Mouse (Mus musculus) left cerebral cortex, postnatal 4 days (tissue): Measurements from ENCODE around the gene Tmem69. TPM values are rescaled to one million over a fixed set of nuclear protein-coding genes. Genes with fewer than 3 reads are reported as not detected.
A peak's percentile ranks its signal among the peaks of the same experiment; 100 is the strongest.

Experiments used
- DNase-seq: peaks from one replicate; pipeline ENCODE4 v3.0.0-alpha.2; 2022
- intact Hi-C: fragments of 180-260 bp; cut with DNase I; formaldehyde crosslinking; loops from one replicate; pipeline ENCODE4 v1.15.1; 2025
- total RNA-seq, 2 experiments: library from RNA; stranded (reverse); gene quantifications; 2 replicates each; pipeline ENCODE4 v1.2.3; 2021

The Tmem69 gene
- 10 to 100 TPM in 1 of 2 experiments, 1 to 10 TPM in 1; 9.9 to 12.4 TPM for total RNA-seq

GRCm38 (mm10) chr4:116555413-116556300, at the start of gene Tmem69:
Tmem69 (minus strand) TSS chr4:116555936.
- DNase-seq: peak; percentile 75
- intact Hi-C loops: loop anchor here (10.0 kb wide), 1 partner anchor 221 kb away; no protein-coding TSS in a partner anchor

DNA sequence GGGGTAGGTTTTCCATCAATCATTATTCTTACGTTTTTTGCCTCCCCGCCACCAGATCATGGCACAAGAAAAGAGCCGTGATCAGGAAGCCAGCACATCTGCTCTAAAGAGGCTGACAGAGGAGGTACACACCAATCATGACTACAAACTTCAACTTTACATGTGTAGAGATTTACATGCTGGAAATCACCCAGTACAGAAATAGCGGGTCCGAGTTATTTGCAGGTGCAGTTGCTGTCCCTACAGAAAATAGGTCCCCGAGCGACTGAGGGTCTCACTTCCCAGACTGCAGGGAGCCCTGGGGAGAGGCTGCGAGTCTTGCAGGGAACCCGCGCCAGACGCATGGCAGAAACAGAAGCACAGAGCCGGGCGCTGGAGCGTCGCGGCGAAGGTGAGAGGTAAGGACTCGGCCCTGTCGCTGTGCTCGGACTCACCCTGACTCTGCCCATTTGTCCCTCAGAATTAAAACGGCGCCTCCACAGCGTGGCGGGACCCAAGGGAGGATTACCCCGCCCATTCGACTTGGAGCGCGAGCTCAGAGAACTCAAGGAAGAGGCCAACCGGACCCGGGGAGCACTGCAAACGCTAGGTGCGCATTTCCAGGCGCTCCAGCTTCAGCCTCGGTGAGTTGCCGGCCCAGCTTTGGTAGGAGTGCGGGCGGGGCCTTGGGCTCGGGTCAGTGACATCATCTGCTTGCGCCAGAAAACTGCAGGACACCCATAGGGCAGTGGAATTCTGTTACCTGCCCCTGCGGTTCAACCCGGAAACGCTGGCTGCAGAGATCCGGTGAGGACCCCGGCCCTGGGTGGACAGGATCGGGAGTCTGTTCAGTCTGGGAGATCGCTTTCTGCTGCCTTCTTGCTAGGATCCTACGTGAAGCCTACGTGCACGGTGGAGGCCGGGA, 41.5 kb upstream of the Tmem69 start:
- peak; percentile 88 for DNase-seq
- intact Hi-C loops: no loop called here

GRCm38 (mm10) chr4:116596379-116596778, 40.6 kb upstream of the Tmem69 start, which contains the start of gene Ccdc17:
Ccdc17 (plus strand) TSS chr4:116596654.
- intact Hi-C loops: no loop called here
- no peak for DNase-seq

- intact Hi-C loops: no loop called here
- DNase-seq: no peak
Observed at GRCm38 (mm10) chr4:116595793-116596192, 40.1 kb upstream of the Tmem69 start.

DNA sequence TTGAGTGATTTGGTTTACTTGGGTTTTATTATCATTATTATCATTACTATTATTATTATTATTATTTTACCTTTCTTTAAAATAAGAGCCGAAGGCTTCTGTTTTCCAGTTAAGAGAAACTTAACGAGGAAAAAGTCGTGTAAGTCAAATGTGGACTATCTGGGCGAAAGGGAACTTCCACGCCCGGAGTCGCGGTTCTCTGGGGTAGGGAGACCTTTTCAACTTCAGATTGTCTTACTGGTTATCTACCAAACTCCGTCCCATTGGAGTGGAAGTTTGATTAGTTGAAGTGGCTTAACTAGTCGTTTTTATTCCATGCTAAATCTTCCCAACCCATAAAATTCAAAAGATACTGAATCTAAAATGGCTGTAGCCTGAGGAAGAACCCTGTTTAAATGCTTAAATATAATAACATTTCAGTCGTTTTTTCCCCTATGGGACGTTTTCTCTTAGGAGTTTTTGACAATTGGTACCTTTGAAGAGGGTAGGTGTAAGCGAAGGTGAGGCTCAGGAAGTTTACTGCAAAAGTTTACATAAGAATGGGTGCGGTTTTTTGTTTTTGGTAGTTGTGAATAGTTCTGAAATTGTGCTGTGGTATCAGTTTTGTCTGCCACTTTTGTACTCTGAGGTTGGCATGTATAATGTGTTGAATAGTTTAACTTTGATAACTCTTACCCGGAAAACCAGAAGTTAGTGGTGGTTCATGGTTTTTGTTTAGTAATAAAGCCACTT, 2.6 kb upstream of the Tmem69 start:
- intact Hi-C loops: loop anchor here (10.0 kb wide), 1 partner anchor 224 kb away; no protein-coding TSS in a partner anchor
- no peak for DNase-seq

DNA sequence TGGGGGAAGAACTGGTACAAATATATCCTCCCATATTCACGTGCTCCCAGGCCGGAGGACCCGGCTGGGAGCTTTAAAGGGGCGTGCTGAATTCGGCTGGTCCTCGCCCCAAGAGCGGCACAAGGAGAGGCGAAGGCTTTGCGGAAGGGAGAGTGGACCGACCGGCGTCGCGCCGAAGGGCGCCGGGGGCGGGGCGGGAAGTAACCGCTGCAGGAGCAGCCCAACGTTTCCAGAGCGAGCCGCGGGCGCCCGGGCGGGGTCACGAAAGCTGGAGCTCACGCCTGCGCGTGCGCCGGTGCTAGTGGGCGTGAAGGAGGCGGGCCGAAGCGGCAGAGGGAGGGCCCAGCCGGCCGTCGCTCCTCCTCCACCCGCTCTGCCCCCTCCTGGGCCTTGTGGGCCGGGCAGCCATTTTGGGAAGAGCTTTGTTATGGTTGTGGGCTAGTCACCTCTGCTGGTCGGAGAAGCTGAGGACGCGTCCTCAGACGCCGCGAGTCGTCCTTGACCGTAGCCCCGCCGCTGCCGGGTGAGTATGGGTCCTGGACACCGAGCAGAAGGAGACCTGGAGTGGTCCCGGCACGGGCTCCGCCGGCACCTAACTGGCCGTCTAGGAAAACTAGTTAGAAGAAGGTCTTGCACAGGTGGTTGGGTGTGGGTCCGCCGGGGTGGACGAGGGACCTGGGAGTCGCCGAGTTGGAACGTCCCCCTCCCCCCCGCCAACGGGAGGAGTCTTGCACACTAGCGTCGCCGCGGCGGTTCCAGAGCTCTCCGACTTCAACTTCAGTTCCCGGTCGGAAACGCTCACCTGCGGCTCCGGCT, 1.8 kb upstream of the Tmem69 start, which contains the start of gene Gpbp1l1:
TSS of gene Gpbp1l1 (plus strand) at position 353 of the 816 bp plus-strand sequence.
- intact Hi-C loops: loop anchor here (10.0 kb wide), 1 partner anchor 223 kb away; no protein-coding TSS in a partner anchor
- peak; percentile 98 for DNase-seq

DNA sequence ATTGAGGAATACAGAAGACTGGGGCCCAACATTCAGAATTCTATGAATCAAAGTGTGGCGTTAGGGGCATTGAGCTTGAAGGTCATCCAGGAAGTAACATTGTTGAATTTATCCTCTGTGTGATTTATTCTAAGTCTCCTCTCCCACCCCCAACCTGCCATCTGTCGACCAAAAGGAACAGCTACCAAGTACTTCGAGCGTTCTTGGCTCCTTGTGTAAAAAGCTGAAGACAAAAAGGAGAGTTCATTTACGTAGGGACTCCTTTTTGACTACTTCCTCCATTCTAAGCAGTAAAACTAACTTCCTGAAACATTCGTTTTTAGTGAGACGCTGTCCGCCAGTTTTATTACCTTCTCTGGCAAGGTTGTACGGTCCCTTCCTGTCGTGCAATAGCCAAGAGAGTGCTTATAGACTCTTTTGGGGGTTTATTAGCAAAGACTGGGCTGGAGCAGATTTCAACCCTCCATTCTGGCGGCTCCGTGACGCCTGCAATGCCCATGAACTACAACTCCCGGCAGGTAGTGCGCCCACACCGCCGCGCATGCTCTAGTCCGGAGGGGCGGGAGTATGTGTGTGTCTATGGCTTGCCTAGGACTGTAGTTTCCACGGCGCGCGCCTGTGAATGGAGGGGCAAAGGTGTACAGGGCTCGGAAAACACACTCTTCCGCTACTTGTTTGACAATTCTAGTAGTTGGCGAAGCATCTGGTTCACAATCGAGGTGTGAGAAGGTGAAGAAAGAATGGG, 997 bp upstream of the Tmem69 start:
- intact Hi-C loops: loop anchor here (10.0 kb wide), 1 partner anchor 222 kb away; no protein-coding TSS in a partner anchor
- DNase-seq: peak; percentile 95

- intact Hi-C loops: loop anchor here (10.0 kb wide), 1 partner anchor 218 kb away; no protein-coding TSS in a partner anchor
- DNase-seq: no peak
Observed at GRCm38 (mm10) chr4:116553035-116553434, 2.7 kb downstream of the Tmem69 start.

DNA sequence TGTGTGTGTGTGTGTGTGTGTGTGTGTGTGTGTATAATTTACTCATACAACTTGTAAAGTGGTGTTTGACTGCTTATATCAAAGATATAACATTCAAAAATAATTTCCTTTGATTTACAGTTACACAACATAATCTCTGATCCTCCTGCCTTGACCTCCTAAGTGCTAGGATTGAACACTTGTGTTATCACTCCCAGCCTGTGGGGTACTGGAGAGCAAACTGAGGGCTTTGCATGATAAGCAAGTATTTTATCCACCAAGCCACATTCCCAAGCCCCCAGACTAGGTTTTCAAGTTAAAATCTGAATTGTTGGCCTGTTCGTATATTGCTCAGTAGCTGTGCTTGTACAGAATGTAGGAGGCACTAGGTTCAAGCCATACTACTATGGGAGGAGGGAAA, 5.3 kb downstream of the Tmem69 start:
- DNase-seq: no peak
- intact Hi-C loops: loop anchor here (10.0 kb wide), 1 partner anchor 216 kb away; no protein-coding TSS in a partner anchor

- intact Hi-C loops: loop anchor here (10.0 kb wide), 1 partner anchor 133 kb away; no protein-coding TSS in a partner anchor
- no peak for DNase-seq
Observed at GRCm38 (mm10) chr4:116537737-116538136, 18.0 kb downstream of the Tmem69 start.

DNA sequence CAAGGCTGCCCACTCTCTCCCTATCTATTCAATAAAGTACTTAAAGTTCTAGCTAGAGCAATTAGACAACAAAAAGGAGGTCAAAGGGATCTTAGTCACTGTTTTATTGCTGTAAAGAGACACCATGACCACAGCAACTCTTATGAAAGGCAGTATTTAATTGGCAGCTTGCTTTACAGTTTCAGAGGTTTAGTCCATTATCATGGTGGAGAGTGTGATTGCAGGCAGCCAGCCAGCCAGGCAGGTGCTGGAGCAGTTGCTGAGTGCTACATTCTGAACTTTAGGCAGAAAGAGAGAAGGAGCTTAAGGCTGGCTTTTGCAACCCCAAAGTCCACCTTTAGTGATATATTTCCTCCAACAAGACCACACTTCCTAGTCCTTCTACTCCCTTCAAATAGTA, 19.4 kb downstream of the Tmem69 start:
- intact Hi-C loops: loop anchor here (10.0 kb wide), 1 partner anchor 132 kb away; no protein-coding TSS in a partner anchor
- no peak for DNase-seq

GRCm38 (mm10) chr4:116531109-116531508, 24.6 kb downstream of the Tmem69 start:
- intact Hi-C loops: loop anchor here (10.0 kb wide), 1 partner anchor 126 kb away; no protein-coding TSS in a partner anchor
- no peak for DNase-seq

DNA sequence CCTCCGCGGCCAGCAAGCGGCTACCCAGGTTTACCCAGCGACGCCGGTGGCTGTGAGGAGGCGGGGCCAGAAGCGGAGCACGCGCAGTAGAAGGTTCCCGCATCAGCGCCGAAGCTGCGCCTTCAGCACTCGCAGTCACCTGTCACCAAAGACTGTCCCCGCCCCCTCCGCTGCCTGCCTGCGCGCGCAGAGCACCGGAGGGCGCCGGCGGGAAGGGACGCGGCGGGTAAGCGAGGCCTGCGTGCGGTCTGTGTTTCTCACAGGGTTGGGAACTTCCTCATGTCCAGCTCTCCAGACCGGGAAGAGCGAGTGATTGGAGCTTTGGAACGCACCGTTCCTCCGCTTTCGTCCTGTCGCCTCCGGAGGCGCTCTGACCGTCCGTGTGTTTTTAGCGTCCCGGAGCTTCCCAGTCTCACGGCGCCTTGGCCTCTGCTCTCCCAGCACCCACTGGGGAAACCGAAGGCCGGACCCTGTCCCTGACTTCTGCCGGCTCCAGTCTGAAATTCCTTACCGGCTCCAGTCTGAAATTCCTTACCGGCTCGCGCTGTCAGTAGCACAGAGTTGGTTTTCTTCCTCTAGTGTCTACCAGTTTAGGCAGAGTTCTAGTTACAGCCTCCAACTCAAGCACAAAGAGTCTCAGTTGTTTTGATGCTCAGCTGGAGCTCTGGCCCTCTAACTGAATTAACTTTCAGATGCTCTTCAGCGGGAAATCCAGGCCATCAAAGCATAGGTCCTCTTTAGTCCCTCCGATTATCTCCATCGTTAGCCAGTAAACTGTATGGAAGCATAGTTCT, 48.1 kb downstream of the Tmem69 start, which contains the start of gene Ipp:
TSS of gene Ipp (plus strand) at position 125 of the 794 bp plus-strand sequence.
- DNase-seq: peak; percentile 95
- intact Hi-C loops: no loop called here

- peak; percentile 4 for DNase-seq
- intact Hi-C loops: no loop called here
Observed at GRCm38 (mm10) chr4:116506886-116507424, 48.8 kb downstream of the Tmem69 start.
